ENCODE assay signal across 8 mouse cellular contexts in the genomic region with DNA sequence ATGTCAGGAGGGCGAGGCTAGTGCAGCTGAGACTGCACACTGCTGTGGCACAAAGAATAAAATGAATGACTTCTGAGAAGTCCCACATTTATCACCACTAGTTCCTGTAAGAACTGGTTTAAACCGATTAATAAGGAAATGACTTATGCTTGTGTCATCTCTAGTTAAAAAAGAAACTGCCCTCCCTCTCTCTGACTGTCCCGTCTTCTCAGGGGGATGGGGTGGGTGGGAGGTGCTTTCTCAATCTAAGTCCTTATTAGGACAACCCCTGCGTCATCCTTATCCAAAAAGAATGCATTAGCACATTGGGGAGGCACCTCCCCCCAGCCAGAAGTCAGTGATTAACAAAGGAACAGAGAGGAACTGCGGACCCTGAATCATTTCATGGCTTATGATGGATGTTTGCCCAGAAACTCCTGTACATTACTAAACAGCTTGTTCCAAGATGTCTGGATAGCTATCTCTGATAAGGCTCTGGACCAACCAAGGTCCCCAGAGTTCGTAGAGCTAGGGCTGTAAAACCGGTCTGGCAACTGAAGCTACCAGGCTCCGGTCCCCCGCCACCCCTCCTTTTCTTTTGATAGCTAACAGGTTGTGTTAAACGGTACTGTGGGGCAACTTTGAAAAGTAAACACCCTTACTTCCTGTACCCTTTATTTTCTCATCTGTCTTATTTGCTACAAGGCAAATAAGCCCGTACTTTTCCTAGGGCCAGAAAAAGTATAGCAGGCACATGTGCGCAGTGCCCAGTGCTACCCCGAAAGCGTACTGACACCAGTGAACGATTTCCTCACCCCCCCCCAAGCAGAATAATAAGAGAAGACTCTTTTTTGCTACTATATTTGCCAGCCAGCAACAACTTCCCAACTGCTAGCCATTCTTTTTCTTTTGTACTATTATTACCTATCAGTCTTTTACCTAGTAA. TPM values are rescaled to one million over a fixed set of nuclear protein-coding genes. Genes with fewer than 3 reads are reported as not detected.
DNase-seq lines count a peak whose midpoint lies in the region; ATAC-seq and TF ChIP-seq lines count a peak whose summit lies in the region.

No protein-coding gene starts in this region.

- no peak for TF ChIP-seq CTCF in testis, adult 2 months (IDR thresholded peaks at IDR 0.05; ENCODE audit: control insufficient read depth, insufficient read depth, insufficient replicate concordance, low read depth, low read length)
- no peak for TF ChIP-seq CTCF in thymus, adult 2 months (IDR thresholded peaks at IDR 0.05; ENCODE audit: borderline replicate concordance, control insufficient read depth, extremely low read depth, insufficient read depth, low read length, poor library complexity)

- H3K4me2 ChIP-seq in heart, embryonic 16.5 days (ENCODE audit: low read depth, low read length) = peak overlapping the region; percentile 88

- H3K9me3 ChIP-seq in embryonic facial prominence, embryonic 10.5 days = no peaks in the 10 kb centered on the region
- H3K9me3 ChIP-seq in heart, embryonic 16.5 days (replicated peaks; ENCODE audit: control insufficient read depth, low read length) = no peaks in the 10 kb centered on the region

- H3K4me3 ChIP-seq in testis, adult 2 months (ENCODE audit: control insufficient read depth, low read depth, low read length) = no peak overlapping the region
- peak overlapping the region; percentile 47 for H3K4me3 ChIP-seq in embryonic facial prominence, embryonic 10.5 days
- H3K4me3 ChIP-seq in heart, embryonic 16.5 days (ENCODE audit: low read length) = peak overlapping the region; percentile 85
- peak overlapping the region; percentile 19 for H3K4me3 ChIP-seq in thymus, adult 2 months (ENCODE audit: control insufficient read depth, insufficient read depth, low read length)

- no peaks in the 10 kb centered on the region for H3K4me1 ChIP-seq in testis, adult 2 months (ENCODE audit: control insufficient read depth, insufficient read depth, low read length)
- peaks cover 30% of the 10 kb centered on the region for H3K4me1 ChIP-seq in embryonic facial prominence, embryonic 10.5 days
- H3K4me1 ChIP-seq in heart, embryonic 16.5 days (ENCODE audit: control insufficient read depth, insufficient read depth, low read length) = peaks cover 14% of the 10 kb centered on the region
- H3K4me1 ChIP-seq in thymus, adult 2 months (replicated peaks; ENCODE audit: control insufficient read depth, insufficient read depth, low read length) = peaks cover 12% of the 10 kb centered on the region

- ATAC-seq in heart, embryonic 16.5 days (replicated peaks; ENCODE audit: extremely low read depth, insufficient read depth, low FRiP score) = peak; percentile 93
- ATAC-seq in megakaryocyte progenitor cell, adult 5-6 weeks (replicated peaks; ENCODE audit: poor library complexity) = peak; percentile 74

- TF ChIP-seq POLR2A in testis, adult 2 months (IDR thresholded peaks at IDR 0.05; ENCODE audit: control insufficient read depth, low read depth, low read length) = peak; percentile 39; the same call in 1 of the 2 replicates
- no peak for TF ChIP-seq POLR2A in thymus, adult 2 months (IDR thresholded peaks at IDR 0.05; ENCODE audit: control insufficient read depth, extremely low read depth, insufficient read depth, low read length, poor library complexity)

- no peaks in the 10 kb centered on the region for H3K27me3 ChIP-seq in testis, adult 2 months (ENCODE audit: control insufficient read depth, insufficient read depth, low read length)
- no peaks in the 10 kb centered on the region for H3K27me3 ChIP-seq in embryonic facial prominence, embryonic 10.5 days (replicated peaks; ENCODE audit: low read depth, poor library complexity, severe bottlenecking)
- no peaks in the 10 kb centered on the region for H3K27me3 ChIP-seq in heart, embryonic 16.5 days (ENCODE audit: control insufficient read depth, insufficient read depth, low read length)
- H3K27me3 ChIP-seq in thymus, adult 2 months (ENCODE audit: control insufficient read depth, insufficient read depth, low read length) = no peaks in the 10 kb centered on the region

- H3K9ac ChIP-seq in heart, embryonic 16.5 days (ENCODE audit: low read length) = peak overlapping the region; percentile 78

- no peak for DNase-seq in testis, postnatal 10 days (ENCODE audit: low spot score)
- peak; percentile 63 for DNase-seq in embryonic facial prominence, embryonic 10.5 days (ENCODE audit: low spot score)
- DNase-seq in kidney, postnatal 25 days = peak; percentile 87 to 91
- peak; percentile 56 for DNase-seq in thymus, adult 2 months
- no peak for DNase-seq in layer of hippocampus, postnatal 14 days (ENCODE audit: low spot score in 2 of 2)

- H3K36me3 ChIP-seq in testis, adult 2 months (ENCODE audit: control insufficient read depth, insufficient read depth, low read length) = no peaks in the 10 kb centered on the region
- peaks cover 3% of the 10 kb centered on the region; the same call in 1 of the 2 replicates for H3K36me3 ChIP-seq in embryonic facial prominence, embryonic 10.5 days (replicated peaks)
- peaks cover 2% of the 10 kb centered on the region; the same call in 1 of the 2 replicates for H3K36me3 ChIP-seq in heart, embryonic 16.5 days (ENCODE audit: control insufficient read depth, insufficient read depth)
- no peaks in the 10 kb centered on the region for H3K36me3 ChIP-seq in thymus, adult 2 months (ENCODE audit: control insufficient read depth, insufficient read depth, low read length)

- WGBS in embryonic facial prominence, embryonic 10.5 days = 6% methylated on average over 15 of the region's 15 CpGs
- WGBS in heart, embryonic 16.5 days = 3% methylated on average over 15 of the region's 15 CpGs
- 1% methylated on average over 15 of the region's 15 CpGs for WGBS in thymus, adult 2 months

- H3K27ac ChIP-seq in testis, adult 2 months (ENCODE audit: control insufficient read depth, insufficient read depth, low read depth, low read length) = peak overlapping the region; percentile 84
- peak overlapping the region; percentile 77 for H3K27ac ChIP-seq in embryonic facial prominence, embryonic 10.5 days (replicated peaks)
- H3K27ac ChIP-seq in heart, embryonic 16.5 days (ENCODE audit: low read length) = peak overlapping the region; percentile 95
- peak overlapping the region; percentile 43 for H3K27ac ChIP-seq in thymus, adult 2 months (ENCODE audit: control insufficient read depth, insufficient read depth, low read length)

RNA-seq across cellular contexts. Expression of a gene that starts 42.3 kb away (rescaled TPM):
- polyA plus RNA-seq in testis, adult 2 months (2012; rRNA removed) = 15.5 and 18.3 TPM in 2 replicates
- 13.2 and 14.8 TPM in 2 replicates for polyA plus RNA-seq in embryonic facial prominence, embryonic 10.5 days (2016; fragmentation: Nextera tagmentation; extraction: Ambion mirVana)
- polyA plus RNA-seq in heart, embryonic 16.5 days (2015; fragmentation: Nextera tagmentation; extraction: Ambion mirVana) = 13.6 and 14.3 TPM in 2 replicates
- 7.0 and 15.0 TPM in 2 replicates for total RNA-seq in megakaryocyte progenitor cell, adult 5-6 weeks (2015)
- total RNA-seq in megakaryocyte progenitor cell, adult 5-6 weeks (2017) = 9.4 and 11.5 TPM in 2 replicates
- 5.7 and 5.9 TPM in 2 replicates for polyA plus RNA-seq in thymus, adult 2 months (2012; rRNA removed)
- total RNA-seq in layer of hippocampus, postnatal 14 days (2021) = 1 to 10 TPM; 7.0 to 9.2 TPM

RNA-seq across cellular contexts. Expression of a gene that starts 42.5 kb away (rescaled TPM):
- 4.1 and 4.4 TPM in 2 replicates for polyA plus RNA-seq in testis, adult 2 months (2012; rRNA removed)
- 63.0 and 66.9 TPM in 2 replicates for polyA plus RNA-seq in embryonic facial prominence, embryonic 10.5 days (2016; fragmentation: Nextera tagmentation; extraction: Ambion mirVana)
- 39.8 and 40.8 TPM in 2 replicates for polyA plus RNA-seq in heart, embryonic 16.5 days (2015; fragmentation: Nextera tagmentation; extraction: Ambion mirVana)
- 44.3 and 53.2 TPM in 2 replicates for total RNA-seq in megakaryocyte progenitor cell, adult 5-6 weeks (2015)
- total RNA-seq in megakaryocyte progenitor cell, adult 5-6 weeks (2017) = 34.1 and 48.6 TPM in 2 replicates
- 12.2 and 12.3 TPM in 2 replicates for polyA plus RNA-seq in thymus, adult 2 months (2012; rRNA removed)
- total RNA-seq in layer of hippocampus, postnatal 14 days (2021) = 10 to 100 TPM; 45.2 to 46.3 TPM

Comparison
In these comparisons a context has a peak if more than half of its experiments do, and no peak if none do; other contexts are left out.
1. H3K27ac ChIP-seq: peak in every context shown above with its lines; median percentile 95 in heart, embryonic 16.5 days; 84 in testis, adult 2 months; 77 in embryonic facial prominence, embryonic 10.5 days; 43 in thymus, adult 2 months.
2. DNase-seq: peak in embryonic facial prominence, embryonic 10.5 days (single experiment), kidney, postnatal 25 days (2 of 2) and thymus, adult 2 months (single experiment); none in testis, postnatal 10 days (single experiment) and layer of hippocampus, postnatal 14 days (0 of 2).